Mouse (Mus musculus) megakaryocyte, embryonic 14.5 days (primary cell): Measurements from ENCODE around the gene Lrp5. TPM values are rescaled to one million over a fixed set of nuclear protein-coding genes. Genes with fewer than 3 reads are reported as not detected.
"Not testable (repeated sequence)": the region's sequence is repeated elsewhere in the genome, so short reads cannot be mapped to it uniquely, and the experiment has no call there.

ENCODE experiments used
- H3K27me3 ChIP-seq: replicated peaks from 2 replicates; pipeline ENCODE3; 2012; ENCODE audit warnings: inconsistent platforms
- H3K36me3 ChIP-seq: replicated peaks from 2 replicates; pipeline ENCODE3; 2012; ENCODE audit warnings: low read length, inconsistent platforms, mixed read lengths
- H3K4me1 ChIP-seq: 2 replicates; pipeline ENCODE4 v1.6.1; 2012; ENCODE audit warnings: inconsistent platforms
- H3K4me3 ChIP-seq: replicated peaks from 2 replicates; pipeline ENCODE3; 2012; ENCODE audit warnings: moderate library complexity, mild to moderate bottlenecking, inconsistent platforms
- H3K9me3 ChIP-seq: 2 replicates; pipeline ENCODE4 v1.6.1; 2012; ENCODE audit warnings: inconsistent platforms
- FLI1 ChIP-seq: IDR thresholded peaks from 2 replicates; pipeline ENCODE4 v1.6.1; 2012; ENCODE audit warnings: low read length, inconsistent platforms, mixed read lengths
- GATA1 ChIP-seq: IDR thresholded peaks from 3 replicates; pipeline ENCODE4 v1.6.1; 2012; ENCODE audit warnings: mixed read lengths, low read length, inconsistent platforms, borderline replicate concordance
- polyA plus RNA-seq: library from polyadenylated mRNA; stranded (reverse); fragments of >175 nt; gene quantifications from 2 replicates; pipeline ENCODE4 v1.2.3, GENCODE M21; 2012; ENCODE audit warnings: low replicate concordance; ENCODE audit not compliant: insufficient read depth

The Lrp5 gene
- polyA plus RNA-seq, 1 experiment, result 18.0 TPM

- Histone ChIP-seq H3K4me1 (peaks cover 67% of the 10 kb centered on the region), H3K27me3 (peaks cover 38% of the 10 kb centered on the region), H3K36me3 (no peaks in the 10 kb centered on the region), H3K4me3 (peak overlapping the region; percentile 40), H3K9me3 (no peaks in the 10 kb centered on the region)
- TF ChIP-seq FLI1 (no peak), GATA1 (no peak)
These were observed 20.9 kb downstream of the Lrp5 start for GRCm38 (mm10) chr19:3665510-3665909.

DNA sequence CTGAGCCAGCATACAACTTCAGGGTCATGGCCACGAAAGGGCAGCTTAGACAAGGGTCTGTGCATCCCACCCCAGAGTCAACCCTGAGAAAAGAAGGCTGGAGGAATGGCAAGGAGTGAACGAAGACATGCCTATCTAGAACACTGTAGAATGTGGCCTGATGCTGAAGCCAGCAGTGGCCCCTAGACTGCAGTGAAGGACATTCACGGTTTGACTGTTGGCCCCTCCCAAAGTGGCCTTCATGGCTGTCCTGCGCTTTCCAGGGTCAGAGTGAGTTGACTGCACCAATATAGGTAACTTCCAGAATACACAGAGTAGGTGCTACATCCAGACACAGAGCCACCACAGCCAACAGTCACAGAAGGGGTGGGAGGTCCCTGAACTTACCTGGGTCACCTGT lies 28.4 kb downstream of the Lrp5 start:
- no peak overlapping the region for H3K4me3 ChIP-seq
- TF ChIP-seq GATA1 (no peak), FLI1 (no peak)
- no peaks in the 10 kb centered on the region for H3K9me3 ChIP-seq
- peaks cover 21% of the 10 kb centered on the region for H3K36me3 ChIP-seq
- peaks cover 50% of the 10 kb centered on the region for H3K4me1 ChIP-seq
- peaks cover 14% of the 10 kb centered on the region for H3K27me3 ChIP-seq

GRCm38 (mm10) chr19:3657065-3657464 lies 29.3 kb downstream of the Lrp5 start:
- H3K27me3 ChIP-seq, H3K9me3 ChIP-seq, H3K4me3 ChIP-seq: not testable (repeated sequence)
- H3K36me3 ChIP-seq, result peaks cover 23% of the 10 kb centered on the region
- H3K4me1 ChIP-seq, result peaks cover 51% of the 10 kb centered on the region

- H3K9me3 ChIP-seq, result no peaks in the 10 kb centered on the region
- H3K36me3 ChIP-seq, result peaks cover 31% of the 10 kb centered on the region
- TF ChIP-seq FLI1 (no peak), GATA1 (no peak)
- no peak overlapping the region for H3K4me3 ChIP-seq
- H3K4me1 ChIP-seq, result peaks cover 51% of the 10 kb centered on the region
- H3K27me3 ChIP-seq, result peaks cover 8% of the 10 kb centered on the region
These were observed 30.2 kb downstream of the Lrp5 start for GRCm38 (mm10) chr19:3656144-3656543.

- Histone ChIP-seq H3K36me3 (peaks cover 40% of the 10 kb centered on the region), H3K4me1 (peaks cover 46% of the 10 kb centered on the region), H3K27me3 (peaks cover 8% of the 10 kb centered on the region), H3K4me3 (no peak overlapping the region), H3K9me3 (no peaks in the 10 kb centered on the region)
- TF ChIP-seq FLI1 (no peak), GATA1 (no peak)
These were observed 31.4 kb downstream of the Lrp5 start for GRCm38 (mm10) chr19:3654940-3655339.

DNA sequence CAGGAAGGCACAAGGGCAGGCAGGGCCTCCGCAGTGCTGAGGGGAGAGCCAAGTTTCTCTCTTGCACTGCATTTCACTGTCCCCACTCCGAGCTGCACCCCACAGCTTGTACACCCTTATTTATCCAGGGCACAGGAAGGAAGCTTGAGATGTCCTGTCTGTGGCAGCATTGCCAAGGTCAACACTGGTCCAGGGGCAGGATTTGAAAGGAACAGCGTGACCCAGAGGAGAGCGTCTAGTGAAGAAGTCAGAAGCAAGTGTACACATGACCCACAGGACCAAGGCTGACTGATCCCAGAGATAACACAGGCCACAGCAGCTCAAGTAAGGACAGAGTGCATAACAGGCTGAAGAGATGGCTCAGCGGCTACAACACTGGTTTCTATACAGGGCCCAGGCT lies 32.3 kb downstream of the Lrp5 start:
- Histone ChIP-seq H3K4me1 (peaks cover 46% of the 10 kb centered on the region), H3K4me3 (peak overlapping the region; percentile 60), H3K36me3 (peaks cover 39% of the 10 kb centered on the region), H3K27me3 (peaks cover 2% of the 10 kb centered on the region), H3K9me3 (no peaks in the 10 kb centered on the region)
- no peak for TF ChIP-seq GATA1
- TF ChIP-seq FLI1, result no peak

DNA sequence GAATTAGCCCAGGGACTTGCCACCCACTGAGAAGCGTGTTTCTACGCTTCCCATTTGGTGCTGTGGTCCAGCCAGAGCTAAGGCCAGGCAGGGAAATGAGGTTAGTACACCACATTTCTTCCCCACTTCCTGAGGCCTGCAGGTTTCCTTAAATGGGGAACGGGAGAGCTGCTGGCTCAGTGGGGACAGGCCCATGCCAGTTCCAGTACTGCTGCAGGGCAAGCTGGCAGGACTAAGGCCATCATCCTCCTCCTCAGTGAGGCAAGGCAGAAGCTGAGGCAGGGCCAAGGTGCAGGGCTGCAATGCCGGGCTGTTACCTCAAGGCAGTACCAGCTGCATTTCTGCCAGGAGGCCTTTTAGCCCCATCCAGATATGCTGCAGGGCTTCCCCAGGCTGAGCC lies 32.9 kb downstream of the Lrp5 start:
- H3K9me3 ChIP-seq, result no peaks in the 10 kb centered on the region
- H3K4me1 ChIP-seq, result peaks cover 50% of the 10 kb centered on the region
- peak overlapping the region; percentile 69 for H3K4me3 ChIP-seq
- H3K27me3 ChIP-seq, result no peaks in the 10 kb centered on the region
- TF ChIP-seq GATA1 (no peak), FLI1 (no peak)
- H3K36me3 ChIP-seq, result peaks cover 34% of the 10 kb centered on the region

DNA sequence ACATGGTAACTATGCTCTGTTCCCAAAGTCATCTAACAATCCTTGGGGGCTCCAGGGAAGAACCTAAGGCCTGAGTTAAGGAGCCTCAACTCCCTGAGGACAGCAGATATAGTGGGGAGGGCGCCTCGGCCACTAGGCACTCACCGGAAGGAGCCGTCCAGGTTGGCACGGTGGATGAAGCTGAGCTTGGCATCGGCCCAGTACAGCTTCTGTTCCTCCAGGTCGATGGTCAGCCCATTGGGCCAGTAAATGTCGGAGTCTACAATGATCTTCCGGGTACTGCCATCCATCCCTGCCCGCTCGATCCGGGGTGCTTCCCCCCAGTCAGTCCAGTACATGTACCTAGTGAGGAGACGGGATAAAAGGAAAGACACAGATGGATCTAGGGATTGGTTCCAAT lies 34.4 kb downstream of the Lrp5 start:
- TF ChIP-seq GATA1 (no peak), FLI1 (no peak)
- peaks cover 58% of the 10 kb centered on the region for H3K4me1 ChIP-seq
- H3K4me3 ChIP-seq, result no peak overlapping the region
- H3K36me3 ChIP-seq, result peaks cover 31% of the 10 kb centered on the region
- H3K27me3 ChIP-seq, result no peaks in the 10 kb centered on the region
- no peaks in the 10 kb centered on the region for H3K9me3 ChIP-seq

- H3K4me1 ChIP-seq, result peaks cover 56% of the 10 kb centered on the region
- no peak for TF ChIP-seq GATA1
- TF ChIP-seq FLI1, result no peak
- H3K9me3 ChIP-seq, result no peaks in the 10 kb centered on the region
- no peak overlapping the region for H3K4me3 ChIP-seq
- peaks cover 31% of the 10 kb centered on the region for H3K36me3 ChIP-seq
- H3K27me3 ChIP-seq, result no peaks in the 10 kb centered on the region
These were observed 35.1 kb downstream of the Lrp5 start for GRCm38 (mm10) chr19:3651220-3651619.

GRCm38 (mm10) chr19:3650448-3650847 lies 35.9 kb downstream of the Lrp5 start:
- peaks cover 31% of the 10 kb centered on the region for H3K36me3 ChIP-seq
- H3K4me1 ChIP-seq, result peaks cover 56% of the 10 kb centered on the region
- no peak overlapping the region for H3K4me3 ChIP-seq
- H3K9me3 ChIP-seq, result no peaks in the 10 kb centered on the region
- TF ChIP-seq FLI1, result no peak
- no peak for TF ChIP-seq GATA1
- H3K27me3 ChIP-seq, result no peaks in the 10 kb centered on the region

DNA sequence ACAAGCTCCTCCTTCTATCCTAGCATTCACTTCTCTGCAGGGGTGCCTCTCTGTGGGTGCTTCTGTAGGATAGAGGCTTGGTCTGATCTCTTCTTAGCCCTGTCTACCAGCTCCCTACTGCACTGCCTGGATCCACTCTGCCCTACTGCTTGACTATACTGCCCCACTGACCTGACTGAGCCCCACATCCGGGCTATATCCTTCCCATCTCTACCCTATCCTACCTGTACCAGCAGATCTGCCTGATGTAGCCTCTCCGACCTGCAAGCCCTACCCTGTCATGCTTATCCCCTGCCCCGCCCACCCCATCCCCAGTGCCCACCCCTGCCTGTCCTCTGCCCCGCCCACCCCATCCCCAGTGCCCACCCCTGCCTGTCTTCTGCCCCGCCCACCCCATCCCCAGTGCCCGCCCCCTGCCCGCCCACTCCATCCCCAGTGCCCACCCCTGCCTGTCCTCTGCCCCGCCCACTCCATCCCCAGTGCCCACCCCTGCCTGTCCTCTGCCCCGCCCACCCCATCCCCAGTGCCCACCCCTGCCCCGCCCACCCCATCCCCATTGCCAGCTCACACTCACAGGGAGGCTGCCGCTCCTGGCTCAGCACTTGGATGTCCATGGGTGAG lies 37.4 kb downstream of the Lrp5 start:
- Histone ChIP-seq H3K4me1 (peaks cover 53% of the 10 kb centered on the region), H3K9me3 (no peaks in the 10 kb centered on the region), H3K27me3 (peaks cover 1% of the 10 kb centered on the region), H3K4me3 (no peak overlapping the region), H3K36me3 (peaks cover 33% of the 10 kb centered on the region)
- TF ChIP-seq FLI1, result no peak
- no peak for TF ChIP-seq GATA1
